Mouse (Mus musculus) layer of hippocampus, adult 9-10 months (tissue): Measurements from ENCODE around the gene Cat.

Experiments
- DNase-seq: peaks from one replicate; pipeline ENCODE4 v3.0.0; 2022; ENCODE audit warnings: low spot score

The Cat gene

GRCm38 (mm10) chr2:103477456-103477855 is 7.5 kb downstream of the Cat start:
- DNase-seq = no peak

GRCm38 (mm10) chr2:103476657-103477056 is 8.3 kb downstream of the Cat start:
- DNase-seq = no peak

GRCm38 (mm10) chr2:103476180-103476579 is 8.8 kb downstream of the Cat start:
- no peak for DNase-seq

- no peak for DNase-seq
Measured at GRCm38 (mm10) chr2:103473362-103473761, 11.6 kb downstream of the Cat start.

- no peak for DNase-seq
Measured at GRCm38 (mm10) chr2:103466984-103467588, 17.9 kb downstream of the Cat start.

GRCm38 (mm10) chr2:103466272-103466671 is 18.7 kb downstream of the Cat start:
- DNase-seq = no peak

- no peak for DNase-seq
Measured at GRCm38 (mm10) chr2:103465429-103465828, 19.5 kb downstream of the Cat start.

- no peak for DNase-seq
Measured at GRCm38 (mm10) chr2:103464524-103464923, 20.4 kb downstream of the Cat start.

- no peak for DNase-seq
Measured at GRCm38 (mm10) chr2:103462746-103463145, 22.2 kb downstream of the Cat start.

GRCm38 (mm10) chr2:103461743-103462142 is 23.2 kb downstream of the Cat start:
- DNase-seq = no peak

GRCm38 (mm10) chr2:103461210-103461609 is 23.8 kb downstream of the Cat start:
- DNase-seq = no peak

GRCm38 (mm10) chr2:103459069-103459468 is 25.9 kb downstream of the Cat start:
- no peak for DNase-seq

GRCm38 (mm10) chr2:103457628-103458027 is 27.3 kb downstream of the Cat start:
- no peak for DNase-seq

GRCm38 (mm10) chr2:103457048-103457447 is 27.9 kb downstream of the Cat start:
- DNase-seq = no peak

GRCm38 (mm10) chr2:103456646-103457045 is 28.3 kb downstream of the Cat start:
- DNase-seq = peak; percentile 69

GRCm38 (mm10) chr2:103455748-103456147 is 29.2 kb downstream of the Cat start:
- DNase-seq = no peak

- DNase-seq = no peak
Measured at GRCm38 (mm10) chr2:103452550-103452949, 32.4 kb downstream of the Cat start.

- no peak for DNase-seq
Measured at GRCm38 (mm10) chr2:103450267-103450666, 34.7 kb downstream of the Cat start.

- DNase-seq = no peak
Measured at GRCm38 (mm10) chr2:103449813-103450212, 35.1 kb downstream of the Cat start.

- DNase-seq = no peak
Measured at GRCm38 (mm10) chr2:103448947-103449560, 35.9 kb downstream of the Cat start.

- no peak for DNase-seq
Measured at GRCm38 (mm10) chr2:103446326-103446725, 38.6 kb downstream of the Cat start.

- peak; percentile 51 for DNase-seq
Measured at GRCm38 (mm10) chr2:103445776-103446175, 39.2 kb downstream of the Cat start.

- DNase-seq = peak; percentile 75
Measured at GRCm38 (mm10) chr2:103439710-103440109, 45.2 kb downstream of the Cat start.

- no peak for DNase-seq
Measured at GRCm38 (mm10) chr2:103439071-103439622, 45.8 kb downstream of the Cat start.
